Mouse (Mus musculus): ENCODE data around the gene Ankrd13b.

DNA sequence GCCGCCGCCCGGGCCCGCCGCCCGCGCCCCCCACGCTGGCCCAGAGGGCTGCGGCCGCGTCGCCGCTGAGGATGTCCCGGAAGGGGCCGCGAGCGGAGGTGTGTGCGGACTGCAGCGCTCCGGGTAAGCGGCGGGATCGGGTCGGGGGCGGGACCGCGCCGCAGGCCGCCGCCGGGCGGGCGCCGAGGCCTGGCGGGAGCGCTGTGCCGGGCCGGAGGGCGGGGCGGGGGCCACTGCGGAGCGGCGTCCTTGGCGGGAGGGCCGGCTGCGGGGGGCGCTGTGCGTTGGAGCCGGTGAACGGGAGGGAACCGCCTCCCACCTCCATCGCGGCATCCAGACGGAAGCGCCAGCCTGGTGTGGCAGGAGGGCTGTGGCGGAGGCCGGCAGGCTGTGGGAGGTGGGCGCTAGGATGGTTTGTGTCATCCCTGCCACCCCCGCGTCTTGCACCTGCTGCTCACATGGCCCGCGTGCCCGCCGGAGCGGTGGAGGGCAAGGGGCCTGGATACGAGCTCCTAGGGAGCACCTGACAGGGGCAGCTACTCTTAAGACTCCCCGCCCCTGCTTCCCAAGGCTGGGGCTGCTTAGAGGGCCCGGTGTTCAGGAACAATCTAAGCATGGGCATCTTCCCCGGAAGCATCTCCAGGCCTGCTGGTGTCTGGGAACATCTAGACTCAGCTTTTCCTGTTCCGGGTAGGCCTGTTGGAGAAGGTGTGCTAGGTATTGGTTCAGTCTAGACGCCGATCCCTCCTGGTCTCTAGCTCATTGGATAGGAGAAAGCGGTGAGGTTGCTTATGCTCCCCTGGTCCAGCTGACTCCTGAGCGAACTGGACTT lies 4.2 kb upstream of the Ankrd13b start, which contains the start of gene Git1:
- TF ChIP-seq CTCF (IDR thresholded peaks at IDR 0.05; ENCODE audit: insufficient read depth, low read depth, low read length) (no peak), POLR2A (IDR thresholded peaks at IDR 0.05; ENCODE audit: insufficient read depth, low read depth, low read length) (no peak)
